Mouse (Mus musculus): Measurements from ENCODE around the gene Prcd. TPM values are rescaled to one million over a fixed set of nuclear protein-coding genes. Genes with fewer than 3 reads are reported as not detected.

Prcd gene
- polyA plus RNA-seq, 1 experiment from 2014 or later, result 0.32 TPM

DNA sequence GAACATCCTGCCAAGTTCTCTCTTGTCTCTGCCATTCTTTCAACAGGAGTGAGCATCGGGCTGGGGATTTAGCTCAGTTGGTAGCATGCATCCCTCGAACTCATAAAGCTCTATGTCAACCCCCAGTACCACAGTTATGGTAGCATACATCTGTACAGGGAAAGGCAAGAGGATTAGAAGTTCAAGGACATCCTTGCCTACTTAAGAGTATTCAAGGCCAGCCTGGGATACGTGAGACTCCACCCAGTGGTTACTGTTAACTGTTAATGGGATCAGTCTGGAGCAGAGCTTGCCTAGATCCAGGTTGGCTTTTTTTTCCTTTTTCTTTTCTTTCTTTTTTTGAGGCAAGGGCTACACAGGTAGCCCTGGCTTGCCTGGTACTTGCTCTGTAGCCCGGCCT lies 43.1 kb downstream of the Prcd start:
- H3K27me3 ChIP-seq (ENCODE audit: insufficient read depth, low read length), result peaks cover 31% of the 10 kb centered on the region
- ATAC-seq (no peak), DNase-seq (no peak)
- H3K4me1 ChIP-seq (ENCODE audit: insufficient read depth), result peaks cover 5% of the 10 kb centered on the region; the same call in 1 of the 2 replicates
- no peak overlapping the region for H3K9ac ChIP-seq (replicated peaks)
- H3K4me3 ChIP-seq (ENCODE audit: low read depth, low read length), result no peak overlapping the region
- 67% methylated on average over 4 of the region's 4 CpGs for WGBS (ENCODE audit: insufficient replicate concordance)
- no peak overlapping the region for H3K4me2 ChIP-seq (ENCODE audit: low read depth, low read length)
- H3K27ac ChIP-seq (ENCODE audit: low read depth), result no peak overlapping the region
- no peaks in the 10 kb centered on the region for H3K36me3 ChIP-seq (replicated peaks; ENCODE audit: insufficient read depth, low read length)
- H3K9me3 ChIP-seq (ENCODE audit: low read length), result no peaks in the 10 kb centered on the region
- no peak for TF ChIP-seq CTCF (IDR thresholded peaks at IDR 0.05; ENCODE audit: low read depth)
- no peak for TF ChIP-seq EP300 (IDR thresholded peaks at IDR 0.05; ENCODE audit: low read depth)

DNA sequence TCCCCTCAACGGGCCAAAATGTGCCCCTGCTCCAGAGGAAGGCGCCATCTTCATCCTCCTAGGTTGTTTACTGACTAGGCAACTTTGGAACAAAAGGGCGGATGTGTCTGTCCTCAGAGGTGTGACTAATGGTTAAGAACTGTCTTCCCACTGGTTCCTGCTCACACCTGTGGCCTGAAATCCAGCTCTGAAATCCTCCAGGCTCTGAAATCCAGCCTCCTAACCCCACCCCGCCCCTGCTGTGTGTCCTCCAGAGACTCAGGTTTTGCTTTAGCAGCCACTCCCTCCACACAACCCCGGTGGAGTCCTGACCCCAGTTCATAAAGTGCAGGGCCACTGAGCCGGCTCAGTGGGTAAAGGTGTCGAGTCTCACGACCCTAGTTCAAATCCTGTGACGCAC lies 44.2 kb downstream of the Prcd start:
- ATAC-seq, result no peak
- Histone ChIP-seq H3K9me3 (ENCODE audit: low read length) (no peaks in the 10 kb centered on the region), H3K27me3 (ENCODE audit: insufficient read depth, low read length) (peaks cover 31% of the 10 kb centered on the region), H3K27ac (ENCODE audit: low read depth) (no peak overlapping the region), H3K36me3 (replicated peaks; ENCODE audit: insufficient read depth, low read length) (no peaks in the 10 kb centered on the region), H3K4me1 (ENCODE audit: insufficient read depth) (peaks cover 5% of the 10 kb centered on the region; the same call in 1 of the 2 replicates), H3K4me2 (ENCODE audit: low read depth, low read length) (no peak overlapping the region), H3K4me3 (ENCODE audit: low read depth, low read length) (no peak overlapping the region), H3K9ac (replicated peaks) (no peak overlapping the region)
- WGBS (ENCODE audit: insufficient replicate concordance), result 56% methylated on average over 9 of the region's 9 CpGs
- DNase-seq, result no peak
- TF ChIP-seq CTCF (IDR thresholded peaks at IDR 0.05; ENCODE audit: low read depth), result no peak
- TF ChIP-seq EP300 (IDR thresholded peaks at IDR 0.05; ENCODE audit: low read depth), result no peak

DNA sequence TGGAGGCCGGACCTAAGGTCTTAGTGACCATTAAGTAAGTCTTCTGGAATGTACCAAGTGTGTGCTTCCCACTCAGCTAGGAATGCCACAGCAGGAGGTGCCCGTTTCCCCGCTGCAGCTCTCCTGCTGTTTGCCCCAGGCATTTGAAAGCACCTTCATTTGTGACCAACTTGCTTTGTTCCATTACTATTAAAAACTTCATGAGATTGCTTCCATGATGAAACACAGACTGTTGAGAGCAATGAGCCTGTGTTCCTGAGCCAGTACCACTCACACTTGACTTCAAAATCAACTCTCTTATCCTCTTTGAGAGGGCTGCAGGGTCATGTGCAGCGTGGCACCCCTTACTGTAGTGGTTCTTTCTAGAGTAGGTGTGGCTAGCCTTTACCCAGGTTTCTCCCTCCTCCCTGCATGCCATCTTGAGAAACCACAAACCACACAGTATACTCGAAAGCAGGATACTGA lies 48.1 kb downstream of the Prcd start:
- Histone ChIP-seq H3K27ac (ENCODE audit: low read depth) (no peak overlapping the region), H3K9ac (replicated peaks) (no peak overlapping the region), H3K9me3 (ENCODE audit: low read length) (no peaks in the 10 kb centered on the region), H3K27me3 (ENCODE audit: insufficient read depth, low read length) (peaks cover 3% of the 10 kb centered on the region; the same call in 1 of the 2 replicates), H3K4me2 (ENCODE audit: low read depth, low read length) (no peak overlapping the region), H3K36me3 (replicated peaks; ENCODE audit: insufficient read depth, low read length) (no peaks in the 10 kb centered on the region), H3K4me3 (ENCODE audit: low read depth, low read length) (no peak overlapping the region), H3K4me1 (ENCODE audit: insufficient read depth) (no peaks in the 10 kb centered on the region)
- DNase-seq, result no peak
- WGBS (ENCODE audit: insufficient replicate concordance), result 51% methylated on average over 5 of the region's 5 CpGs
- no peak for TF ChIP-seq EP300 (IDR thresholded peaks at IDR 0.05; ENCODE audit: low read depth)
- ATAC-seq, result no peak

DNA sequence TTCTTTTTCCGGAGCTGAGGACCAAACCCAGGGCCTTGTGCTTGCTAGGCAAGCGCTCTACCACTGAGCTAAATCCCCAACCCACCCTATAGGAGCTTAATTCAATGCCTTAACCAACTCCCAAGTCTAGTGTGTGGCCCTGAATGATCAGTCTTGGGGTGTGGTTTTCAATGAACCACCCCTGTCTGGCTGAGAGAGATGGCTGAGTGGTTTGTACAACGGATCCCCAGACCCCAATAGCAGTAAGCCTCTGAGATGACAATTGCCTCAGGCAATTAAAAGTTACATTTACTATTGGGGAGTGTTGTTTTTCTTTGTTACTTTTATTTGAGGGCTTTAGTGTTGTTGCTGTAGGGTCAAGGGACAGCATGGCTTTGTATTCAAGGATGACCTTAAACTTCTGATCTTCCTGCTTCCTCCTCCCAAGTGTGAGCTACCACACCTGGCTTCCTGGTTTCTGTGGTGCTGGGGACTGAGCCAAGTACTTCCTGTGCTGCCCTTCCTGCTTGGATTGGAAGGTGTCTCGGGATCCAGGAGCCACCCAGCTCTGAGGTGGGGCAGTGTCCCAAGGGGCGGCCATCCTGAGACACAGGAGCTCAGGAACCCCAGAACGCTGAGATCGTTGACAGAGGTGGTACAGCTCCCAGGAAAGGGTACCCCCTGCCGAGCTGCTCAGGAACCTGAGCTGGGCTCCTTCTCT lies 51.2 kb downstream of the Prcd start:
- no peak for DNase-seq
- H3K4me1 ChIP-seq (ENCODE audit: insufficient read depth), result no peaks in the 10 kb centered on the region
- peaks cover 3% of the 10 kb centered on the region; the same call in 1 of the 2 replicates for H3K9me3 ChIP-seq (ENCODE audit: low read length)
- 78% methylated on average over 8 of the region's 8 CpGs for WGBS (ENCODE audit: insufficient replicate concordance)
- no peak overlapping the region for H3K9ac ChIP-seq (replicated peaks)
- H3K36me3 ChIP-seq (replicated peaks; ENCODE audit: insufficient read depth, low read length), result no peaks in the 10 kb centered on the region
- H3K27ac ChIP-seq (ENCODE audit: low read depth), result no peak overlapping the region
- H3K4me3 ChIP-seq (ENCODE audit: low read depth, low read length), result no peak overlapping the region
- no peak for TF ChIP-seq EP300 (IDR thresholded peaks at IDR 0.05; ENCODE audit: low read depth)
- TF ChIP-seq CTCF (IDR thresholded peaks at IDR 0.05; ENCODE audit: low read depth), result no peak
- no peak overlapping the region for H3K4me2 ChIP-seq (ENCODE audit: low read depth, low read length)
- ATAC-seq, result no peak
- no peaks in the 10 kb centered on the region for H3K27me3 ChIP-seq (ENCODE audit: insufficient read depth, low read length)

DNA sequence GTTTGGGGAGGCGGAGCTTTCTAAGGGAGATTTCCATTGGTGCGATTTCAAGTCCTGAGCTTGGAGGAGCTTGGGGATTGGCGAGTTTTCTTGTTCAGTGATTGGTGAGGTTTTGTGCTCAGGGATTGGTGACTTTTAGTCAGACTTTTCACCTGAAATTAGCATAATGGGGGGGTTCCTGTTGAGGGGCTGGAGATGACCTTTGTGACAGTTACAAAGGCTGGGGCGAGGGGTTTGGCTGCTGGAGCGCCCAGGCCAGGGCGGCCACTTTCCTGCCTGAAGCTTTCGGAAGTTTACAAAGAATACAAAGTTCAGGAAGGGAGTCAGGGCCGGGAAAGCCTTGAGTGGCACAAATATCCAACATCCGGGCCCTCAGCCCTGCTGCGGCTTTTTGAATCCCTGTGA lies 51.9 kb downstream of the Prcd start:
- Histone ChIP-seq H3K27me3 (ENCODE audit: insufficient read depth, low read length) (no peaks in the 10 kb centered on the region), H3K9me3 (ENCODE audit: low read length) (peaks cover 3% of the 10 kb centered on the region; the same call in 1 of the 2 replicates), H3K36me3 (replicated peaks; ENCODE audit: insufficient read depth, low read length) (no peaks in the 10 kb centered on the region), H3K4me1 (ENCODE audit: insufficient read depth) (no peaks in the 10 kb centered on the region), H3K4me2 (ENCODE audit: low read depth, low read length) (no peak overlapping the region), H3K27ac (ENCODE audit: low read depth) (no peak overlapping the region), H3K9ac (replicated peaks) (no peak overlapping the region), H3K4me3 (ENCODE audit: low read depth, low read length) (no peak overlapping the region)
- no peak for ATAC-seq
- DNase-seq, result no peak
- 80% methylated on average over 10 of the region's 10 CpGs for WGBS (ENCODE audit: insufficient replicate concordance)
- TF ChIP-seq EP300 (IDR thresholded peaks at IDR 0.05; ENCODE audit: low read depth) (no peak), CTCF (IDR thresholded peaks at IDR 0.05; ENCODE audit: low read depth) (no peak)

DNA sequence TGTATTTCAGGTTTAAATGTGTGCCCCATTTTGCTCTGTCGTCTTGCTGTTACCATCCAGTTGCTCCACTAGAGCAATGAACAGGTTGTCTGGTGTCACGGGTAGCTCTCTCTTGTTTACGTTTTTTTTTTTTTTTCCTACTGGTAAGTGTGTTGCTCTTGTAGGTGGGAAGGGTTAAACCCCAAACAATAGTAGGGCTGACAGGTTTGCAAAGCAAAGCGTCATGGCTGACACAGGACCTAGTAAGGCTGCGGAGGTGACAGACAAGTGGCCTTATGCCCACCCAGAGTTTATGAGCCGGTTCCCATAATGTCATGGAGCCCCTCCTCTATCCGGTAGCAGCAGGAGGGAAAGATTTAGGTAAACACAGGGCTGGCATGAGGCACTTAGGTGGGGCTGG lies 53.0 kb downstream of the Prcd start:
- Histone ChIP-seq H3K27ac (ENCODE audit: low read depth) (no peak overlapping the region), H3K9ac (replicated peaks) (no peak overlapping the region), H3K4me3 (ENCODE audit: low read depth, low read length) (no peak overlapping the region), H3K27me3 (ENCODE audit: insufficient read depth, low read length) (no peaks in the 10 kb centered on the region), H3K4me1 (ENCODE audit: insufficient read depth) (no peaks in the 10 kb centered on the region), H3K4me2 (ENCODE audit: low read depth, low read length) (no peak overlapping the region), H3K36me3 (replicated peaks; ENCODE audit: insufficient read depth, low read length) (no peaks in the 10 kb centered on the region), H3K9me3 (ENCODE audit: low read length) (peaks cover 3% of the 10 kb centered on the region; the same call in 1 of the 2 replicates)
- DNase-seq, result no peak
- no peak for ATAC-seq
- WGBS (ENCODE audit: insufficient replicate concordance), result 63% methylated on average over 7 of the region's 7 CpGs
- TF ChIP-seq EP300 (IDR thresholded peaks at IDR 0.05; ENCODE audit: low read depth), result no peak
- TF ChIP-seq CTCF (IDR thresholded peaks at IDR 0.05; ENCODE audit: low read depth), result no peak
